Mouse (Mus musculus) forebrain, embryonic 14.5 days (tissue): ENCODE results near the gene Caml. TPM values are rescaled to one million over a fixed set of nuclear protein-coding genes. Genes with fewer than 3 reads are reported as not detected.
"Not testable (repeated sequence)": the region's sequence is repeated elsewhere in the genome, so short reads cannot be mapped to it uniquely, and the experiment has no call there.

Experiments
- ATAC-seq: fragments of 200-750 bp; cut with Nextera tagmentation; 2 replicates; pipeline ENCODE4 v1.8.0; 2017; ENCODE audit warnings: mild to moderate bottlenecking, moderate library complexity
- DNase-seq: peaks from one replicate; pipeline ENCODE4 v3.0.0-alpha.2; 2015; ENCODE audit warnings: low spot score
- H3K27ac ChIP-seq: fragments of 300-500 bp; sonication (generic); 2 replicates; pipeline ENCODE4 v1.5.1; 2014; ENCODE audit warnings: low read depth, mild to moderate bottlenecking, control low read depth, low read length, moderate library complexity
- H3K27me3 ChIP-seq: fragments of 300-500 bp; sonication (generic); replicated peaks from 2 replicates; pipeline ENCODE4 v1.6.1; 2014; ENCODE audit warnings: low read length, control low read depth, mixed read lengths; ENCODE audit not compliant: control insufficient read depth, insufficient read depth
- H3K36me3 ChIP-seq: fragments of 300-500 bp; sonication (generic); 2 replicates; pipeline ENCODE4 v1.6.1; 2014; ENCODE audit warnings: low read length, control low read depth; ENCODE audit not compliant: control insufficient read depth, insufficient read depth
- H3K4me1 ChIP-seq: fragments of 300-500 bp; sonication (generic); 2 replicates; pipeline ENCODE4 v1.6.1; 2014; ENCODE audit warnings: antibody characterized with exemption, low read length, control low read depth; ENCODE audit not compliant: control insufficient read depth, insufficient read depth
- H3K4me2 ChIP-seq: fragments of 300-500 bp; sonication (generic); 2 replicates; pipeline ENCODE4 v1.6.1; 2014; ENCODE audit warnings: mild to moderate bottlenecking, control low read depth, low read length
- H3K4me3 ChIP-seq: fragments of 300-500 bp; sonication (generic); 2 replicates; pipeline ENCODE4 v1.5.1; 2014; ENCODE audit warnings: low read depth, low read length, control low read depth
- H3K9ac ChIP-seq: fragments of 300-500 bp; sonication (generic); 2 replicates; pipeline ENCODE4 v1.6.1; 2014; ENCODE audit warnings: mild to moderate bottlenecking, low read length, control low read depth, moderate library complexity
- H3K9me3 ChIP-seq: fragments of 300-500 bp; sonication (generic); replicated peaks from 2 replicates; pipeline ENCODE4 v1.6.1; 2016; ENCODE audit warnings: low read length, control low read depth, mixed read lengths; ENCODE audit not compliant: control insufficient read depth
- WGBS: fragments of 180-500 bp; shearing (Covaris S2); extraction: QIAGEN DNeasy Blood & Tissue Kit; methylation state at CpG from one replicate; pipeline ENCODE4 v1.1.7; 2014; 5-methylcytosine and 5-hydroxymethylcytosine counted together
- polyA plus RNA-seq: library from polyadenylated mRNA; unstranded; fragments of >200 nt; fragmentation: Nextera tagmentation; extraction: Ambion mirVana; gene quantifications from 2 replicates; pipeline ENCODE4 v1.2.1, GENCODE M21; 2014

Caml gene
- polyA plus RNA-seq, 1 experiment from 2014 or later: 92.9 TPM

DNA sequence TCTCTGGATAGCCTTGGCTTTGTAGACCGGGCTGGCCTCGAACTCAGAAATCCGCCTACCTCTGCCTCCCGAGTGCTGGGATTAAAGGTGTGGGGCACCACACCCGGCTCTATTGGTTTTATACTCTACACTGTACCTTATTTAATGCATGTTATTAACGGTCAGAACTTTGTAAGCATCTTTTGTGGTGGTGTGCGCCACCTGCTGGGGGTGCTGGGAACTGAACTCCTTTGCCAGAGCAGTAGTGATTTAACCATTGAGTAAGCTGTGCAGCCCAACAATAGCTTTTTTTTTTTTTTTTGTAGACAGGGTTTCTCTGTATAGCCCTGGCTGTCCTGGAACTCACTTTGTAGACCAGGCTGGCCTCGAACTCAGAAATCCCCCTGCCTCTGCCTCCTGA, 17.7 kb downstream of the Caml start:
- not testable (repeated sequence) for H3K27me3 ChIP-seq
- peaks cover 51% of the 10 kb centered on the region for H3K36me3 ChIP-seq

DNA sequence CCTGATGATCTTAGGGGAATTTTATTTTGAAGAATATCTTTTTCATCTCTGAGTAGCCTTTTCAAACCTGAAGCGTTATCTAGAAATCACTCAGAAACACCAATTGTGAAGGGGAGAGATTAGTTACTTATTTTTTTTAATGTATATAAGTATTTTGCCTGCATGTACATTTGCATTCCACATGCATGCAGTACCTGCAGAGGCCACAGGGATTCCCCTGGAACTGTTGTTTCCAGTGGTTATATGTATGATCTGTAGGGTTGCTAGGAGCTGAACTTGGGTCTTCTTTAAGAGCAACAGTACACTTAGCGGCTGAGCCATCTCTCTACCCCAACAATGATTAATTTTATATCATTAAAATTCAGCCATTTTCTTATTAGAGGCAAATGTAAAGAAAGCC, 21.7 kb downstream of the Caml start:
- no peak overlapping the region for H3K27ac ChIP-seq
- no peak for ATAC-seq
- DNase-seq: peak; percentile 45
- peaks cover 73% of the 10 kb centered on the region for H3K36me3 ChIP-seq
- H3K4me1 ChIP-seq: no peaks in the 10 kb centered on the region
- H3K9me3 ChIP-seq: no peaks in the 10 kb centered on the region
- no peak overlapping the region for H3K4me2 ChIP-seq
- H3K27me3 ChIP-seq: no peaks in the 10 kb centered on the region
- H3K9ac ChIP-seq: no peak overlapping the region
- WGBS: 86% methylated on average over 2 of the region's 2 CpGs
- H3K4me3 ChIP-seq: no peak overlapping the region

More for the DNA sequence above, 17.7 kb downstream of the Caml start:
- DNase-seq: peak; percentile 77
- H3K9ac ChIP-seq, H3K27ac ChIP-seq, H3K4me2 ChIP-seq, H3K9me3 ChIP-seq, H3K4me1 ChIP-seq, H3K4me3 ChIP-seq: not testable (repeated sequence)
- 46% methylated on average over 8 of the region's 8 CpGs for WGBS
- peak; percentile 32; the same call in 1 of the 2 replicates for ATAC-seq

GRCm38 (mm10) chr13:55650098-55650497, 27.3 kb downstream of the Caml start:
- H3K27ac ChIP-seq: no peak overlapping the region
- DNase-seq: no peak
- H3K9ac ChIP-seq: no peak overlapping the region
- no peaks in the 10 kb centered on the region for H3K27me3 ChIP-seq
- peaks cover 100% of the 10 kb centered on the region for H3K36me3 ChIP-seq
- no peak overlapping the region for H3K4me2 ChIP-seq
- WGBS: 87% methylated on average over 12 of the region's 12 CpGs
- no peaks in the 10 kb centered on the region for H3K4me1 ChIP-seq
- ATAC-seq: no peak
- H3K9me3 ChIP-seq: no peaks in the 10 kb centered on the region
- no peak overlapping the region for H3K4me3 ChIP-seq

- Histone ChIP-seq H3K27me3 (no peaks in the 10 kb centered on the region), H3K9ac (no peak overlapping the region), H3K4me3 (no peak overlapping the region), H3K4me2 (no peak overlapping the region), H3K27ac (no peak overlapping the region), H3K36me3 (peaks cover 100% of the 10 kb centered on the region), H3K4me1 (no peaks in the 10 kb centered on the region), H3K9me3 (no peaks in the 10 kb centered on the region)
- DNase-seq (no peak), ATAC-seq (no peak)
- WGBS: 94% methylated on average over 6 of the region's 6 CpGs
Measured at GRCm38 (mm10) chr13:55650980-55651379, 28.2 kb downstream of the Caml start.

GRCm38 (mm10) chr13:55668550-55668949, 45.7 kb downstream of the Caml start:
- 83% methylated on average over 6 of the region's 6 CpGs for WGBS
- Histone ChIP-seq H3K4me2 (no peak overlapping the region), H3K9me3 (no peaks in the 10 kb centered on the region), H3K9ac (no peak overlapping the region), H3K27me3 (no peaks in the 10 kb centered on the region), H3K4me3 (no peak overlapping the region), H3K27ac (no peak overlapping the region), H3K36me3 (peaks cover 83% of the 10 kb centered on the region), H3K4me1 (no peaks in the 10 kb centered on the region)
- DNase-seq: peak; percentile 49
- no peak for ATAC-seq

DNA sequence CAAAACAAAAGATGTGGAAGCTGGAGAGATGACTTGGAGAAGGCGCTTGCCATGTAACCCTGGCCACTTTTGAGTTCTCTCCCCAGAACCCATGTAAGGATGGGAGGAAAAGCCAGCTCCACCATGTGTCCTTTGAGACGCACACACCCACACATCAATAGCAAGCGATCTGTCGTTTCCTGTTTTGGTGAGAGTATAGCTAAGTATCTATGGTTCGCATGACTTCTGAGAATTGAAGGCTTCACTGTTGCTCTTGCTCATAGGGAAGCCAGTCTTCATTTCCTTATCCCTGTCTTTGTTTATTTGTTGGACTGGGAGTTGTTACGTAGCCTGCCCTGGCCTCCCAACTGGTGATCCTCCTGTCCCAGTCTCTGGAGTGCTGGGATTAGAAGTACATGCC, 49.9 kb downstream of the Caml start:
- H3K4me2 ChIP-seq: no peak overlapping the region
- H3K9me3 ChIP-seq: no peaks in the 10 kb centered on the region
- no peak overlapping the region for H3K4me3 ChIP-seq
- no peak overlapping the region for H3K27ac ChIP-seq
- H3K9ac ChIP-seq: no peak overlapping the region
- WGBS: 97% methylated on average over 6 of the region's 6 CpGs
- H3K27me3 ChIP-seq: no peaks in the 10 kb centered on the region
- ATAC-seq (no peak), DNase-seq (no peak)
- H3K36me3 ChIP-seq: peaks cover 92% of the 10 kb centered on the region
- no peaks in the 10 kb centered on the region for H3K4me1 ChIP-seq

GRCm38 (mm10) chr13:55677364-55677763, 54.6 kb downstream of the Caml start:
- Histone ChIP-seq H3K36me3 (peaks cover 91% of the 10 kb centered on the region), H3K27me3 (no peaks in the 10 kb centered on the region), H3K4me3 (no peak overlapping the region), H3K9me3 (no peaks in the 10 kb centered on the region), H3K4me2 (no peak overlapping the region), H3K4me1 (no peaks in the 10 kb centered on the region), H3K27ac (no peak overlapping the region), H3K9ac (no peak overlapping the region)
- no peak for ATAC-seq
- no peak for DNase-seq
- 89% methylated on average over 8 of the region's 8 CpGs for WGBS

Other genes starting within 250 kb of the Caml start
- not detected in 2 replicates for gene Slc34a1, start 224.8 kb upstream of the Caml start, polyA plus RNA-seq
- gene Pfn3, start 207.8 kb upstream of the Caml start, polyA plus RNA-seq: 0.71 and 1.0 TPM in 2 replicates
- not detected in 2 replicates for gene F12, start 196.2 kb upstream of the Caml start, polyA plus RNA-seq
- 25.0 and 28.9 TPM in 2 replicates for gene Grk6, start 177.9 kb upstream of the Caml start, polyA plus RNA-seq
- gene Prr7, start 158.7 kb upstream of the Caml start, polyA plus RNA-seq: 6.7 and 7.4 TPM in 2 replicates
- gene Dbn1, start 134.9 kb upstream of the Caml start, polyA plus RNA-seq: 396 and 523 TPM in 2 replicates
- 124 and 127 TPM in 2 replicates for gene Pdlim7, start 109.3 kb upstream of the Caml start, polyA plus RNA-seq
- gene Dok3, start 93.7 kb upstream of the Caml start, polyA plus RNA-seq: 1.4 and 2.9 TPM in 2 replicates
- 72.0 and 75.7 TPM in 2 replicates for gene Ddx41, start 86.3 kb upstream of the Caml start, polyA plus RNA-seq
- 34.3 and 42.5 TPM in 2 replicates for gene Fam193b, start 51.9 kb upstream of the Caml start, polyA plus RNA-seq
- 66.6 and 70.4 TPM in 2 replicates for gene Tmed9, start 49.3 kb upstream of the Caml start, polyA plus RNA-seq
- 10.4 and 12.2 TPM in 2 replicates for gene B4galt7, start 23.1 kb upstream of the Caml start, polyA plus RNA-seq
- 25.4 and 29.9 TPM in 2 replicates for gene Ddx46, start 12.0 kb downstream of the Caml start, polyA plus RNA-seq
- 56.4 and 61.4 TPM in 2 replicates for gene B230219D22Rik, start 70.1 kb downstream of the Caml start, polyA plus RNA-seq
- gene Txndc15, start 91.6 kb downstream of the Caml start, polyA plus RNA-seq: 128 and 142 TPM in 2 replicates
- 16.5 and 19.7 TPM in 2 replicates for gene Pcbd2, start 104.4 kb downstream of the Caml start, polyA plus RNA-seq
- not detected in 2 replicates for gene Catsper3, start 161.6 kb downstream of the Caml start, polyA plus RNA-seq
- not detected in 2 replicates for gene Pitx1, start 213.2 kb downstream of the Caml start, polyA plus RNA-seq